7 mouse cellular contexts compared by ENCODE assay signal in genomic region chrX:85084237-85085153, GRCm38 (mm10).
DNase-seq lines count a peak whose midpoint lies in the region; ATAC-seq and TF ChIP-seq lines count a peak whose summit lies in the region.

No protein-coding gene starts in this region.

- H3K9me3 ChIP-seq in liver, embryonic 12.5 days (replicated peaks) = no peaks in the 10 kb centered on the region
- no peaks in the 10 kb centered on the region for H3K9me3 ChIP-seq in intestine, embryonic 15.5 days
- no peaks in the 10 kb centered on the region for H3K9me3 ChIP-seq in stomach, embryonic 14.5 days (ENCODE audit: control insufficient read depth, low read depth, low read length)

- no peak for TF ChIP-seq CTCF in liver, adult 2 months (IDR thresholded peaks at IDR 0.05; ENCODE audit: low read depth, low read length)

- no peak for DNase-seq in liver, adult 2 months (ENCODE audit: extremely low read depth, low read depth, low spot score)
- DNase-seq in gastrocnemius, adult 18-20 months (ENCODE audit: low spot score) = peak; percentile 10
- no peak for DNase-seq in adrenal gland, adult 18-20 months (ENCODE audit: low spot score in 2 of 2)

- H3K36me3 ChIP-seq in liver, adult 2 months (ENCODE audit: control insufficient read depth, insufficient read depth, low read length) = no peaks in the 10 kb centered on the region
- H3K36me3 ChIP-seq in liver, embryonic 12.5 days = no peaks in the 10 kb centered on the region
- H3K36me3 ChIP-seq in intestine, embryonic 15.5 days = no peaks in the 10 kb centered on the region
- H3K36me3 ChIP-seq in stomach, embryonic 14.5 days (ENCODE audit: control insufficient read depth, insufficient read depth, low read length) = no peaks in the 10 kb centered on the region

- no peak overlapping the region for H3K9ac ChIP-seq in liver, adult 2 months (ENCODE audit: low read depth, low read length)
- H3K9ac ChIP-seq in liver, embryonic 12.5 days = no peak overlapping the region
- no peak overlapping the region for H3K9ac ChIP-seq in intestine, embryonic 15.5 days
- H3K9ac ChIP-seq in stomach, embryonic 14.5 days (replicated peaks; ENCODE audit: low read depth, low read length) = no peak overlapping the region

- no peaks in the 10 kb centered on the region; the same call in 1 of the 2 replicates for H3K79me2 ChIP-seq in liver, adult 2 months (ENCODE audit: control insufficient read depth, insufficient read depth, low read length)

- peak overlapping the region; percentile 36; the same call in 1 of the 2 replicates for H3K27ac ChIP-seq in liver, adult 2 months (replicated peaks; ENCODE audit: insufficient read depth, low read depth, low read length)
- no peak overlapping the region for H3K27ac ChIP-seq in liver, embryonic 12.5 days
- no peak overlapping the region for H3K27ac ChIP-seq in intestine, embryonic 15.5 days
- peak overlapping the region; percentile 27; the same call in 1 of the 2 replicates for H3K27ac ChIP-seq in stomach, embryonic 14.5 days (ENCODE audit: low read length)

- no peaks in the 10 kb centered on the region; the same call in 1 of the 2 replicates for H3K4me1 ChIP-seq in liver, adult 2 months (ENCODE audit: control insufficient read depth, insufficient read depth, low read length)
- H3K4me1 ChIP-seq in liver, embryonic 12.5 days = no peaks in the 10 kb centered on the region
- no peaks in the 10 kb centered on the region for H3K4me1 ChIP-seq in intestine, embryonic 15.5 days (replicated peaks)
- H3K4me1 ChIP-seq in stomach, embryonic 14.5 days (ENCODE audit: control insufficient read depth, insufficient read depth, low read length) = no peaks in the 10 kb centered on the region

- no peak overlapping the region for H3K4me3 ChIP-seq in liver, adult 2 months (ENCODE audit: insufficient read depth, low read depth, low read length)
- H3K4me3 ChIP-seq in liver, embryonic 12.5 days = no peak overlapping the region
- no peak overlapping the region for H3K4me3 ChIP-seq in intestine, embryonic 15.5 days (replicated peaks)
- no peak overlapping the region for H3K4me3 ChIP-seq in stomach, embryonic 14.5 days (ENCODE audit: low read depth, low read length)

- 85% methylated on average over 8 of the region's 8 CpGs for WGBS in liver, adult 2 months
- WGBS in liver, embryonic 12.5 days (ENCODE audit: insufficient replicate concordance) = 55% methylated on average over 8 of the region's 8 CpGs
- WGBS in intestine, embryonic 15.5 days = 46% methylated on average over 8 of the region's 8 CpGs
- WGBS in stomach, embryonic 14.5 days = 51% methylated on average over 8 of the region's 8 CpGs

- no peak for ATAC-seq in liver, embryonic 12.5 days
- ATAC-seq in intestine, embryonic 15.5 days = peak; percentile 70
- ATAC-seq in stomach, embryonic 14.5 days (ENCODE audit: insufficient number of reproducible peaks, insufficient read depth, low FRiP score, low read depth) = peak; percentile 46; the same call in 1 of the 2 replicates
- ATAC-seq in cerebellum, adult (ENCODE audit: insufficient number of reproducible peaks, low FRiP score, low TSS enrichment) = no peak

- no peak overlapping the region for H3K4me2 ChIP-seq in liver, embryonic 12.5 days
- H3K4me2 ChIP-seq in intestine, embryonic 15.5 days (replicated peaks) = no peak overlapping the region
- no peak overlapping the region for H3K4me2 ChIP-seq in stomach, embryonic 14.5 days (replicated peaks; ENCODE audit: low read depth, low read length)

- no peak for TF ChIP-seq POLR2A in liver, adult 2 months (IDR thresholded peaks at IDR 0.05; ENCODE audit: extremely low read depth, insufficient read depth, low read length)

- no peaks in the 10 kb centered on the region for H3K27me3 ChIP-seq in liver, adult 2 months (ENCODE audit: control insufficient read depth, insufficient read depth, low read length)
- H3K27me3 ChIP-seq in liver, embryonic 12.5 days (replicated peaks) = no peaks in the 10 kb centered on the region
- H3K27me3 ChIP-seq in intestine, embryonic 15.5 days (replicated peaks) = no peaks in the 10 kb centered on the region
- no peaks in the 10 kb centered on the region for H3K27me3 ChIP-seq in stomach, embryonic 14.5 days (ENCODE audit: control insufficient read depth, insufficient read depth, low read length)

Comparison
In these comparisons a context has a peak if more than half of its experiments do, and no peak if none do; other contexts are left out.
1. H3K27ac ChIP-seq: peak in liver, adult 2 months (single experiment) and stomach, embryonic 14.5 days (single experiment); none in liver, embryonic 12.5 days (single experiment) and intestine, embryonic 15.5 days (single experiment).
2. ATAC-seq: peak in intestine, embryonic 15.5 days (single experiment) and stomach, embryonic 14.5 days (single experiment); none in liver, embryonic 12.5 days (single experiment) and cerebellum, adult (single experiment).